ENCODE assay signal across 8 mouse cellular contexts in the genomic region with DNA sequence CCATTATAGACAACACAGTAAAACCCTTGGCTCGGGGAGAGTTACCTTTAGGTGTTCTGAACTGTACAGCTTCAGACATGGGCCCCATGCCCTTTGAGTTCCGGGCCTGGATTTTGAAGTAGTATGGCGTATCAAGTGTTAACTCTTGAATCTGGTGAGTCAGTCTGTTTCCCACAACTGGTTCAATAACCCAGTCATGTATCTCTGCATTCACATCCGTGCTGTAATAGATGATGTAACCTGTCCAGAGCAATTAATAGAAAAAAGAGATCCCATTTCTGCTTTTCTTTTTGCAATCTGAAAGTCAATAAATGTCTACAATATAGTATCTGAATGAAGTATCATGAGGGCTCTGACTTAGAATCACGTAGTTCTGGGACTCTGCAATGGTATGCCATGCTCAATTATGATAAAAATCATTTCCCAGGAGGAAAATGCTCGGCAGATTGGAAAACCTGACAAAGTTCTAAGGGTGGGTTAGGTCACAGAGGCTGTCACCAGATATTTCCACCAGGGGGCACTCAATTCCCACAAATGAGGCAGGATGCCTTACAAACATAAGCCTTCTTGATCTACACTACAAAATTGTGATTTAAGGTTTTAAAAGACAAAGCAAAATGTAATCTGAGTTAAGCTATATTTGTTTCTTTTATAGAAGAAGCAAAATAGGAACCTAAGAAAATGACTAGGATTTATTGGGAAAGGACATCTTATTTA.
DNase-seq lines count a peak whose midpoint lies in the region; ATAC-seq and TF ChIP-seq lines count a peak whose summit lies in the region.
"Had no signal": no experiment of that assay in that cellular context is flagged by ENCODE, and none has a peak within 500 bp of the region (broad histone marks: within the 10 kb centered on the region; RNA-seq: fewer than 3 reads in every experiment).

No protein-coding gene starts in this region.

- DNase-seq in neural tube, embryonic 10.5 days (ENCODE audit: extremely low spot score, low spot score), result peak; percentile 47
- DNase-seq in T-cell, adult 2 months (ENCODE audit: low spot score), result peak; percentile 4
- DNase-seq in cerebellum, adult 9-10 months, result peak; percentile 56
- peak; percentile 50 for DNase-seq in gastrocnemius, adult 2 months
- DNase-seq in left cerebral cortex, adult 11 months (ENCODE audit: low spot score), result peak; percentile 34

- H3K36me3 ChIP-seq in neural tube, embryonic 15.5 days, result peaks cover 34% of the 10 kb centered on the region

- ATAC-seq in neural tube, embryonic 15.5 days (ENCODE audit: low FRiP score), result no peak
- ATAC-seq in neutrophil, adult 5-6 weeks (ENCODE audit: extremely low read depth, insufficient number of reproducible peaks, low FRiP score, poor library complexity, severe bottlenecking), result 0 out of 2 replicates have a peak, but pooled peaks have one; percentile 41

- intact Hi-C loops in gastrocnemius, adult 2 months (cut with DNase I), result loop anchor here (2.0 to 10.0 kb wide), 2 partner anchors 380 to 682 kb away; no protein-coding TSS in a partner anchor

- no peaks in the 10 kb centered on the region for H3K4me1 ChIP-seq in neural tube, embryonic 15.5 days
- H3K4me1 ChIP-seq: heart, embryonic 13.5 days had no signal

- H3K27ac ChIP-seq in neural tube, embryonic 15.5 days (replicated peaks), result no peak overlapping the region
- no peak overlapping the region for H3K27ac ChIP-seq in gastrocnemius, adult 2 months
- H3K27ac ChIP-seq: heart, embryonic 13.5 days had no signal

- no peak overlapping the region for H3K4me2 ChIP-seq in neural tube, embryonic 15.5 days
- H3K4me2 ChIP-seq: heart, embryonic 13.5 days had no signal

- H3K9ac ChIP-seq in neural tube, embryonic 15.5 days (replicated peaks), result no peak overlapping the region
- H3K9ac ChIP-seq: heart, embryonic 13.5 days had no signal

- H3K4me3 ChIP-seq in neural tube, embryonic 15.5 days (replicated peaks), result no peak overlapping the region
- no peak overlapping the region for H3K4me3 ChIP-seq in gastrocnemius, adult 2 months
- H3K4me3 ChIP-seq: heart, embryonic 13.5 days had no signal

- H3K27me3 ChIP-seq in neural tube, embryonic 15.5 days (replicated peaks), result no peaks in the 10 kb centered on the region
- H3K27me3 ChIP-seq: heart, embryonic 13.5 days had no signal

- peak; percentile 82 for TF ChIP-seq CTCF in gastrocnemius, adult 2 months (IDR thresholded peaks at IDR 0.05)

- 67% methylated on average over 6 of the region's 6 CpGs for WGBS in neural tube, embryonic 15.5 days

- no peaks in the 10 kb centered on the region for H3K9me3 ChIP-seq in neural tube, embryonic 15.5 days (replicated peaks)
- H3K9me3 ChIP-seq: heart, embryonic 13.5 days had no signal

Comparison
In these comparisons a context has a peak if more than half of its experiments do, and no peak if none do; other contexts are left out.
1. DNase-seq: peak in every context shown above with its lines; median percentile 56 in cerebellum, adult 9-10 months; 50 in gastrocnemius, adult 2 months; 47 in neural tube, embryonic 10.5 days; 34 in left cerebral cortex, adult 11 months; 4 in T-cell, adult 2 months.